Mouse (Mus musculus) midbrain, embryonic 16.5 days (tissue): Measurements from ENCODE around the gene Ubap1. TPM values are rescaled to one million over a fixed set of nuclear protein-coding genes. Genes with fewer than 3 reads are reported as not detected.

ENCODE experiments used
- ATAC-seq: fragments of 200-750 bp; cut with Nextera tagmentation; 2 replicates; pipeline ENCODE4 v1.8.0; 2017; ENCODE audit warnings: moderate TSS enrichment
- H3K27ac ChIP-seq: fragments of 300-500 bp; sonication (generic); 2 replicates; pipeline ENCODE4 v1.5.1; 2014; ENCODE audit warnings: mild to moderate bottlenecking, low read length, mixed read lengths
- H3K27me3 ChIP-seq: fragments of 300-500 bp; sonication (generic); 2 replicates; pipeline ENCODE4 v1.6.1; 2014; ENCODE audit warnings: low read depth, low read length, mixed read lengths; ENCODE audit not compliant: control insufficient read depth, insufficient read depth
- H3K36me3 ChIP-seq: fragments of 300-500 bp; sonication (generic); 2 replicates; pipeline ENCODE4 v1.6.1; 2014; ENCODE audit warnings: mild to moderate bottlenecking, low read length, moderate library complexity, mixed read lengths; ENCODE audit not compliant: control insufficient read depth, insufficient read depth
- H3K4me1 ChIP-seq: fragments of 300-500 bp; sonication (generic); 2 replicates; pipeline ENCODE4 v1.6.1; 2014; ENCODE audit warnings: mild to moderate bottlenecking, low read length, mixed read lengths; ENCODE audit not compliant: control insufficient read depth, insufficient read depth
- H3K4me2 ChIP-seq: fragments of 300-500 bp; sonication (generic); 2 replicates; pipeline ENCODE4 v1.6.1; 2014; ENCODE audit warnings: mild to moderate bottlenecking, low read length, mixed read lengths
- H3K4me3 ChIP-seq: fragments of 300-500 bp; sonication (generic); 2 replicates; pipeline ENCODE4 v1.5.1; 2014; ENCODE audit warnings: low read depth, mild to moderate bottlenecking, low read length, moderate library complexity, mixed read lengths
- H3K9ac ChIP-seq: fragments of 300-500 bp; sonication (generic); 2 replicates; pipeline ENCODE4 v1.6.1; 2014; ENCODE audit warnings: low read depth, low read length, mixed read lengths
- H3K9me3 ChIP-seq: fragments of 300-500 bp; sonication (generic); replicated peaks from 2 replicates; pipeline ENCODE4 v1.6.1; 2014; ENCODE audit warnings: mild to moderate bottlenecking, low read length, mixed read lengths; ENCODE audit not compliant: control insufficient read depth, poor library complexity, severe bottlenecking
- WGBS: fragments of 180-500 bp; shearing (Covaris S2); extraction: QIAGEN DNeasy Blood & Tissue Kit; methylation state at CpG from one replicate; pipeline ENCODE4 v1.1.7; 2014; 5-methylcytosine and 5-hydroxymethylcytosine counted together
- polyA plus RNA-seq: library from polyadenylated mRNA; unstranded; fragments of >200 nt; fragmentation: Nextera tagmentation; extraction: Ambion mirVana; gene quantifications from 2 replicates; pipeline ENCODE4 v1.2.1, GENCODE M21; 2015

The Ubap1 gene
- polyA plus RNA-seq, 1 experiment from 2014 or later: 64.4 TPM

DNA sequence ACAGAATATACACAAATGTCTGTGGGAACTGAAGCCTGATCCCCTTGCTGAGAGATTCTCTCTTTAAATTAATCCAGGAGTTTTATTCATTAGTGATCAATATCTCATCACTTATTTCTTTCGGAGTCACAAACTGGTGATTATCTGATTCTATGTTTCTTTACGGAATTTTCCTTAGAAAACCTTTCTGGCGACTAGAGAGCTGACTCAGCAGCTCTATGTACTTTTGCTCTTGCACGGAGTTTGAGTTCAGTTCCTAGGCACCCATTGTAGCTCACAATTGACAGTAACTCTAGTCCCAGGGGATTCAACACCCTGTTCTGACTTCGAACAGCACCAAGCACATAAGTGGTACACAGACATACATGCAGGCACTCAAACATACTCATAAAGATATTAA, 90.1 kb downstream of the Ubap1 start:
- Histone ChIP-seq H3K36me3 (no peaks in the 10 kb centered on the region), H3K4me2 (no peak overlapping the region), H3K9ac (no peak overlapping the region), H3K4me1 (no peaks in the 10 kb centered on the region), H3K4me3 (no peak overlapping the region), H3K9me3 (no peaks in the 10 kb centered on the region), H3K27ac (no peak overlapping the region), H3K27me3 (no peaks in the 10 kb centered on the region)
- ATAC-seq: no peak
- 85% methylated on average over 5 of the region's 5 CpGs for WGBS

Other genes starting within 250 kb of the Ubap1 start
- 40.9 and 43.6 TPM in 2 replicates for gene Nol6, start 224.5 kb upstream of the Ubap1 start, polyA plus RNA-seq
- 51.1 and 57.5 TPM in 2 replicates for gene Ube2r2, start 213.3 kb upstream of the Ubap1 start, polyA plus RNA-seq
- gene Ubap2, start 73.9 kb upstream of the Ubap1 start, polyA plus RNA-seq: 56.4 and 57.6 TPM in 2 replicates
- 76.6 and 83.6 TPM in 2 replicates for gene Dcaf12, start 34.1 kb upstream of the Ubap1 start, polyA plus RNA-seq
- 2.5 and 3.0 TPM in 2 replicates for gene Kif24, start 115.9 kb downstream of the Ubap1 start, polyA plus RNA-seq
- 70.6 and 80.8 TPM in 2 replicates for gene Nudt2, start 116.2 kb downstream of the Ubap1 start, polyA plus RNA-seq
- 7.4 and 11.6 TPM in 2 replicates for gene AI464131, start 154.1 kb downstream of the Ubap1 start, polyA plus RNA-seq
- gene 1110017D15Rik, start 168.3 kb downstream of the Ubap1 start, polyA plus RNA-seq: 15.1 and 18.5 TPM in 2 replicates
- 16.4 and 21.7 TPM in 2 replicates for gene Fam219a, start 220.5 kb downstream of the Ubap1 start, polyA plus RNA-seq
- gene Dnaic1, start 220.8 kb downstream of the Ubap1 start, polyA plus RNA-seq: 1.4 and 2.6 TPM in 2 replicates